Mouse (Mus musculus): ENCODE data around the gene Cs.
A peak's percentile ranks its signal among the peaks of the same experiment; 100 is the strongest.

Gene Cs

DNA sequence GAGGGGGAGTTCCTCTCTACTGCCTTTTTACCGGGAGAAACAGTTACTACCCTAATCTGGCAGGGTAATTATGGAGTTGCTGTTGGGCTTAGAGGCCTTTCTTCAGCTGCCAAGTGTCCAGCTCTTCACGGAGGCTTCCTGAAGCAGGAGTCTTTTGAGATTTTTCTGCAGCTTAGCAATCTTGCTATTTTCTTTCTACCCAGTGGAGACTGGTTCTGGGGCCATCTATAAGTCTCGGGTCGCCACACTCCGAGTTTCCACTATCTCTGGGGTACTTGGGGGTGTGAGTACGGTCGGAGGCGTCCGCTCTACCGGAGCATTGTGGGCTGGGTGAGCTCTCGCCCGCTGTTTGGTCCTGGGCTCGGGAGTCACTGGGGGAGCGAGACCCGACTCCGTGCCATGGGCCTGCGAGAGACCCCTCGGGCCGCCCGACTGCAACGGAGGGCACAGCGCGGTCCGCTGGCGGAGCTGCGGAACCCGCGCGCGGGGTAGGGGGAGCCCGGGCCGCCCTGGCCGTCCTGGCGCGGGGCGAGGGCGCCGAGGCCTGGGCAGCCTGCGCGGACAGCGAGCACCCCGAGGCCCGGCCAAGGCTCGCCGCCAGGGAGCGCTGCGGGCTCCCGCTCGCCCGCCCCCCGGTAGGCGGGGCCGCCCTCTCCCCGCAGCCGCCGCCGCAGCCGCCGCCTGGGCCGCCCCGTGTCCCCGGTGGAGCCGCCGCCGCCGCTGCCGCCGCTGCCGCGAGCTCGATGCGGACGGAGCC is 39.1 kb downstream of the Cs start, which contains the start of gene Ankrd52:
TSS of gene Ankrd52 (plus strand) at position 661 of the 757 bp plus-strand sequence.
- peak; percentile 54 for DNase-seq (ENCODE audit: low read depth)

DNA sequence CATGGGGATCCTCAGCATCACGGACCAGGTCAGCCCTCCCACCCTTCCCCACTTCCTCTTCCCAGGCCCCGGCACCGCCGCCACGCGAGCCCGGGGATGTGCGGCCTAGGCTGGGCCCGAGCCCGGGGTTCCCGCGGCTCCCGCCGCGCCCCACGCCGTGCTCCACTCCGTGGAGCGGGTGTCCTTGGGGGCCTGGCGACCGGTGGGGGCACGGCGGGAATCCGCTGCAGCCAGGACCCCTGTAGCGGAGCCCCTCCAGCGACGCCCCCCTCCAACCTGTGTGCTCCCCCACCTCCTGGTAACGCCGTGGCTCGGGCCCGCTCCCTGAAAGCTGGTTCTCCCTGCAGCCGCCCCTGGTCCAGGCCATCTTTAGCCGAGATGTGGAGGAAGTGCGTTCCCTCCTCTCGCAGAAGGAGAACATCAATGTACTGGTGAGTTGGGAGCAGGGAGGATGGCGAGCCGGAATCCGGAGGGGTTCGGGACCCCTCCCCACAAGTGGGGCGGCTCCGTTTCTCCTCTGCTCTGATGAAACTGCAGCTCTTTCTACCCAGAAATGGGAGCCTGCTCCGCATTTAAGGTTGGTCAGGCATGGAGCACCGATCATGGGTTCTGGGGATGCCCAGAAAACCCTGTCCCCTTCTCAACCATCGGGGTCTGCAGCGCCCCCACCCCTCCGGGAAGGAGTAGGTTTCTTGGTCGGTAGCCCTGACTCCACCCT is 39.8 kb downstream of the Cs start:
- DNase-seq (ENCODE audit: low read depth) = no peak

GRCm38 (mm10) chr10:128377940-128378448 is 40.5 kb downstream of the Cs start:
- DNase-seq (ENCODE audit: low read depth) = no peak

- no peak for DNase-seq (ENCODE audit: low read depth)
Observed at GRCm38 (mm10) chr10:128378462-128378861, 40.9 kb downstream of the Cs start.

DNA sequence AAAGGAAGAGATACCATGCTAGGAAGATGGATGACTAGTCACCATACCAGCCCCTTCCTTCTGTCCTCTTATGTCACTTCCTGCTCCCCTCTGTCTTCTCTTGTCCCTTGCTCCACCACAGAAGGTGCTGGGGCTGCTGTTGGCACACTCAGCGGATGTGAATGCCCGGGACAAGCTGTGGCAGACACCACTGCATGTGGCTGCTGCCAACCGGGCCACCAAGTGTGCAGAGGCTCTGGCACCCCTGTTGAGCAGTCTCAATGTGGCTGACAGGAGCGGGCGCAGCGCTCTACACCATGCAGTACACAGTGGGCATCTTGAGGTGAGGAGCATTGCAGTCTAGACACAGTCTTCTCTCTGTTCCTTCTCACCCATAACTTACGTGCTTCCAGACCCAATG is 41.7 kb downstream of the Cs start:
- no peak for DNase-seq (ENCODE audit: low read depth)

GRCm38 (mm10) chr10:128380565-128380964 is 43.0 kb downstream of the Cs start:
- peak; percentile 50 for DNase-seq (ENCODE audit: low read depth)

GRCm38 (mm10) chr10:128382482-128382881 is 44.9 kb downstream of the Cs start:
- no peak for DNase-seq (ENCODE audit: low read depth)

- no peak for DNase-seq (ENCODE audit: low read depth)
Observed at GRCm38 (mm10) chr10:128385902-128386301, 48.4 kb downstream of the Cs start.

DNA sequence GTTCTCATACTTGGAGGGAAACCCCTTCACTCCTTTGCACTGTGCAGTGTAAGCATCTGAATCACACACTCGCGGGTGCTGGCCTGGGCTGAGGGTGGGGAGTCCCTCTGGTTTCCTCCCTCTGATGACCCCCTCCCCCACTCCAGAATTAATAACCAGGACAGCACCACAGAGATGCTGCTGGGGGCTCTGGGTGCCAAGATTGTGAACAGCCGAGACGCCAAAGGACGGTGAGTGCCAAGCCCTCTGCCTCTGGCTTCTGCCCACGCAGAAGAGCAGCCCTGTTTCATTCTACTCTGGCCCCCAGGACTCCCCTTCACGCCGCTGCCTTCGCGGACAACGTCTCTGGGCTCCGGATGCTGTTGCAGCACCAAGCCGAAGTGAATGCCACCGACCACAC is 51.4 kb downstream of the Cs start:
- no peak for DNase-seq (ENCODE audit: low read depth)

DNA sequence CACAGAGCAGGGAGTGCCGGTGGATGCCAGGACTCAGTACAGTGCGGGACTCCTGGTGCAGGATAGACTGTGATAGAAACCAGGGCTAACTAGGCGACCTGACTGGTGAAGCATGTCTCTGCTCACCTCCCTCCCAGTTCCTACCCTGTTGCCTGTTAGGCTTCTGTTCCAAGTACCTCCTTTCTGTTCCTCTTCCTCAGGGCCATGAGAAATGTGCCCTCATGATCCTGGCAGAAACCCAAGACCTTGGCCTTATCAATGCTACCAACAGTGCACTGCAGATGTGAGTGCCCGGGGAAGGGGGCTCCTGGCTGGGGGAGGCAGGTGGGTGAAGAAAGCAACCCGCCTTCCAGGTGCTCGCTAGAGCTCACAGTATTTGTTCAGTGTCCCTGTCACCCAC is 52.0 kb downstream of the Cs start:
- no peak for DNase-seq (ENCODE audit: low read depth)

GRCm38 (mm10) chr10:128390366-128390765 is 52.8 kb downstream of the Cs start:
- DNase-seq (ENCODE audit: low read depth) = no peak

DNA sequence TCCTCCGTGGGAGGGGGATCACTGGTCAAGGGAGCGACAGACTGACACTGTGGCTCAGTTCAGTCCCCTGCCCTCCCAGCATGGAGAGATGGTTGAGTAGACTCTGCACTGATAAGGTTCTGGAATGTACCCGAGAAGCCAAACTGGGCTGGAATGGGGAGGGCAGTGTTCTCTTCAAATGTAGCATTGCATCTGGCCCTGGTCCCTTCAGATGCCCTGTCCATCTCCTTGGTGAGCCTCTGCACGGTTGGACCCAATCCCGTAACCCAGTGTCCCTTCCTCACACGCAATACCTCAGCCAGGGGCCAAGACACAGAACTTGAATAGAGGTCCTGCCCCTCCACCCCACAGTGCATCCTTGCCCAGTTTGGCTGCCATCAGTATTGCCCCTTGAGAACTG is 54.3 kb downstream of the Cs start:
- no peak for DNase-seq (ENCODE audit: low read depth)

DNA sequence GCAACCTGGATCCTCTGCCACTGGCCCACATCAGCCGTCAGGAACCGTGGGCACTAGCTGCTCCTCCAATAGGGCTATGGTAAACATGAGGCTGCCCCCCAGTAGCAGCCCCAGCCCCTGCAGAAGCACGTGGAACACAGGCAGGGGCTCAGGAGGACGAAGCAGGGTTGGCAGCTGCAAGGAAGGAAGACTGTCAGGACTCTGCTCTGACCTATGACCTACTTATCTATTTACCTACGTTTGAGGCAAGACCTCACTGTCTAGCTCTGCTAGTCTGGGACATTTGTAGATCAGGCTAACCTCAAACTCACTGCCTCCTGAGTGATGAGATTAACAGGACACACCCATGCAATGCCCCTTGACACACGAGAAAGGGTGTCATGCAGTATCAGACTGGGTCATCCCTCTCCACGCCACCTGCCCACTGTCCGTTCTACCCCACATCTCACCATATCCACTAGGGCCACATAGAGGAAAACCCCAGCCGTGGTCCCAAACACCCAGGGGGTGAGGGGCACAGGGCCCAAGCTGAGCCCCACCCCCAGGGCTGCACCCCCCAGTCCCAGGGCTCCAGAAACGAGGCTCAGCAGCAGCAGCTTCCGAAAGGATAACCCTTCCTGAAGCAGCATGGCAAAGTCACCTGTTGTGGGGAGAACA is 58.6 kb downstream of the Cs start:
- no peak for DNase-seq (ENCODE audit: low read depth)

DNA sequence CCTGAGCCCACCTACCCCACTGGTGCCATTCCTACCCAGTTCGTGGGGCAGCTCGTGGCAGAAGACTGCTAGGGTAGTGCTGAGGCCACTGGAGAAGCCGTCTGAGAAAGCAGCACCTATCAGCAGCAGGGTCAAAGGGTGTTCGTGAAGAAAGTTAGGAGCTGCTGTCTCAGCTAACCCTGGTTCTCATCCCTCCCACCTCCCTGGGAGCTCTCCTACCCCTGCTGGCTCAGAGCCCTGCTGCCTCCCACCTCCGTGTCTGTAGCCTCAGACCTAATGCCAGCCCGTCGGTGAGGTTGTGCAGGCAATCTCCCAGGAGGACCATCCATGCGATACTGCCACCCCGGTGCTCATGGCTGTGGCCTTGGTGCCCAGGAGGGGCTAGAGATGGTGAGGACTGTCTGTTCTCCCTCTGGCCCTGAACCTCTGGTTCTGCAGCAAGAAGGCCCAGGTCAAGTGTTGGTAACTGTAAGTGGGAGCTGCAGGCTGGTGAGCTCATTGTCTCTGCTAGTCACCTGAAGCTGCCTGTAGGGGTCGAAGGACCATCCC is 59.3 kb downstream of the Cs start:
- no peak for DNase-seq (ENCODE audit: low read depth)

GRCm38 (mm10) chr10:128397466-128397865 is 59.9 kb downstream of the Cs start:
- no peak for DNase-seq (ENCODE audit: low read depth)

- DNase-seq (ENCODE audit: low read depth) = no peak
Observed at GRCm38 (mm10) chr10:128400338-128400737, 62.8 kb downstream of the Cs start.

DNA sequence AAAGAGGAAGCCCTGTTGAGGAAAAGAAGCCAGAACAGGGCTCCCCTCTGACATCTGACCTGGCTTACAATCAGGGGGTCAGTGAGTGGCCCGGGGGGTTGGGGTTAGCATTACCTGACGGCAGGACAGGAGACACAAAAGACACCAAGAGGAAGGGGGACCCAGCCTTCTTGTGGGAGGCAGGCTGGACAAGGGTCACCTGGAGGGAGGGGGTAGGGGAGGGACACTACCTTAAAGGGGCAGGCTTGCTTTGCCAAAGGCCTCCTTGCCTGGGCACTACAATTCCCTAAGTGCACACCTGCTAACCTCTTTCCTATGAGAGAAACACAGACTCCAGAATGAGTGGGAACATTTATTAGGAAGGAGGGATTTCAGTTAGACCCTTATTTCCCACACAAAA is 63.5 kb downstream of the Cs start, which contains the start of gene Slc39a5:
TSS of gene Slc39a5 (minus strand) at position 174 of the 400 bp plus-strand sequence.
- DNase-seq (ENCODE audit: low read depth) = no peak

DNA sequence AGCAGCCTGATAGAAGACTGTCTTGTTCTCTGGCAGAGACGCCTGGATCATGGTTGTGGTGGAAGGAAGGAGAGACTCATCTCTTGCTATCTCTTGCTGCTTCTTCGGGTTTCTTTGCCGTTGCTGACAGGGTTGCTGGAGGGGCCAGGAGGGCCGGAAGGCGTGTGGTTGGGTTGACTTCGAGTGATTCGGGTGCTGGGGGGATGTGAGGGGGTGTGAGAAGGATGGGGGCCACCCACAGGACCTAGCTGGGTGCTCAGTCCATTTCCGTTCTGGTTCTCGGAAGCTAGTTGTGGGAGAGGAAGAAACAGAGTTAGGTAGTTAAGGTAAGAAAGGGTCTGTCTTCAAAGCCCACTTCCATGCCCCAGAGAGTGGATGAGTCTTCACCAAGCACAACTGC is 64.1 kb downstream of the Cs start:
- no peak for DNase-seq (ENCODE audit: low read depth)

DNA sequence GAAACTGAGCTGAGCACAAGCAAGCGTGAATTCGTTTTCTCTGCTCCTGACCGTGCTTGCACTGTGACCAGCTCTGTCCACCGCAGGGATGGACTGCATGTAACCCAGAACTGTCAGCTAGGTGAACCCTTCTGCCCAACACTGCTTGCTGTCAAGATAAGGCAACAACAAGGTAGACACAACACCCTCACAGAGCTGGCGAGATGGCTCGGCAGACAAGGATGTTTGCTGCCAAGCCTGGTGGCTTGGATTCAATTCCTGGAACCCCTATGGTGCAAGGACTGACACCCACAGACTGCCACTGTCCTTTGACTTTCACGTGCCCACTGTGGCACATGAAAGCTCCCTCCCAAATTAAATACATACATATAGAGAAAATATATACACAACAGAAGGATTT is 66.4 kb downstream of the Cs start:
- no peak for DNase-seq (ENCODE audit: low read depth)

DNA sequence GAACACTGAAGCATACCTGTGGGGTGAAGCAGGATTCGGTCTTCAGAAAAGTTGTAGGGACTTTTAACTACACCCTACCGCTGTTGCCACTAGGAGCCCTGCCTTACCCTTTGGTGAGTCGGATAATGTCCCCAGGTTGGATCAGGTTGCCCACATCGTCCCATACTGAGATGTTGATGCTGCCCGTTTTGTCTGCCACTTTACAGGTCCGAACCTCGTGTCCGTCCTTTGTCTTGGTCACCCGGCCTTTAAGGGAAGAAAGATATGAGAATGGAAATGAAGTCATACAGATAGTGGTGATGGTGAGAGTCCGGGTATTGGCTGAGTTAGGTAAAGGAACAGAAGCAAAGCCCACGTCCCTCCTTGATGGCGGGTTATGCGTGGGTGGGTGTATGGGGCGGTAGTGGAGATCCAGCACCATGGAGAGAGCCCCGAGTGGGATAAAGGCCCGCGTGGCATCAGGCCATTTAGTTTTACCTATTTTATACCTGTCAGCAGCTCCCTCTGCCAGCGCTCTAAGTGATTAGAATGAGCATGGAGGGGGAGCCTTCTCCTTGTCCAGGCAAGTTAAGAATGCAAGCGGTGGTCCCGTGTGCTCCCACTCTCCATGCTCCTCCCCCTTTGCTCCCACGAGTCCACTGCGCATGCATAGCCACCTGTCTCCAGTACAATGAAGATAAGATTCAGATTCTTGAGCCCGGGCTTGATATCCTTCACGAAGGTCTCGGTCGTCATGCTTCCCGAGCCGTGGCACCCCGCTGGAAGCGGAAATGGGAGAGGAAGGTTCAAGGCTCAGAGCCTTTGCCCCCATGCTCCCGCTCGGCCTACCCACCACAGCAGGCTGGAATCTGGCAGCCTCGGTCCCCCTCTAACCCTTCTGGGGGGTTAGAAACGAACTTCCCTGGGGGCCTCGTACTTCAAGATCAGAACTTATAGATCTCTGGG is 71.3 kb downstream of the Cs start:
- DNase-seq (ENCODE audit: low read depth) = peak; percentile 32
